Mouse (Mus musculus) liver, adult 2 months (tissue): ENCODE measurements around the gene Nacad.

Experiments used
- CTCF ChIP-seq: fragments of 200-500 bp; IDR thresholded peaks from 2 replicates; pipeline ENCODE4 v1.5.1; 2011; ENCODE audit warnings: low read depth, low read length, control low read depth
- POLR2A ChIP-seq: fragments of 200-500 bp; IDR thresholded peaks from 2 replicates; pipeline ENCODE4 v1.6.1; 2011; ENCODE audit warnings: low read length, control low read depth; ENCODE audit not compliant: insufficient read depth; ENCODE audit errors: extremely low read depth

DNA sequence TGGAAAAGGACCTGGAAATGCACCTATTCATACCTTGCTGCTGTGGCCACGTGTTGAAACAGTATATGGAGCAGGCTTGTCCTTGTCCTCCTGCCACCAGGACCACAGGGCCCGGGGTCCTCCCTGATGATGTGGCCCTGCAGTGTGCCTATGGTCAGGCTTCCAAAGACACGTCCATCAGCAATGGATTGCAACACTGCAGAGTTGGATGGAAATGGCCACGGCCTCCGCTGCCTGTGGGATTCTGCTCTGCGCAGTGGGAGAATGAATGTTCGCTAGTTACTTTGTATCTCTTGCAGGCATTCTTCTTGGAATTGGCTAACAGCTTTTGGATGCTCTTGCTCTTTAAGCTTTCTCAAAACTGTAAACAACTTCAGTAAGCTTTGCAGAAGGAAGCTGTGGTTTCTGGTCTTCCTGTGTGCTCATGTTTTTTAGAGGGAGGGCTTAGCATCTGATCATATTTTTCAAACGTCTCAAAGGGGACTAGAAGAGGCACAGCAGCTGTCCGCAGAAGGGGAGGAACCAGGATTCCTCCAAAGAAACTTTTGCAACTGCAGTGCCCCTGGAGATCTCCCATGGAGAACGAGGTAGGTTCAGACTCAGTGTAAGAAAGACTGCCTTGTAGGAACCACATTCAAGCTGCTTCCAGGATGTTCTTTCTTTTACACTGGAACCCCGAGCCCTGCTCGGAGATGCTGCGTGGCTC is 45.0 kb downstream of the Nacad start:
- no peak for TF ChIP-seq CTCF
- no peak for TF ChIP-seq POLR2A
